Mouse (Mus musculus): Measurements from ENCODE around the gene Msantd3. TPM values are rescaled to one million over a fixed set of nuclear protein-coding genes. Genes with fewer than 3 reads are reported as not detected.

The Msantd3 gene
- total RNA-seq (2014; fragmentation: Nextera tagmentation) (not detected in 2 replicates), total RNA-seq (2017) (0.16 TPM in 1 of 2 replicates, not detected in the other), polyA plus RNA-seq (2012) (not detected in 2 replicates)

DNA sequence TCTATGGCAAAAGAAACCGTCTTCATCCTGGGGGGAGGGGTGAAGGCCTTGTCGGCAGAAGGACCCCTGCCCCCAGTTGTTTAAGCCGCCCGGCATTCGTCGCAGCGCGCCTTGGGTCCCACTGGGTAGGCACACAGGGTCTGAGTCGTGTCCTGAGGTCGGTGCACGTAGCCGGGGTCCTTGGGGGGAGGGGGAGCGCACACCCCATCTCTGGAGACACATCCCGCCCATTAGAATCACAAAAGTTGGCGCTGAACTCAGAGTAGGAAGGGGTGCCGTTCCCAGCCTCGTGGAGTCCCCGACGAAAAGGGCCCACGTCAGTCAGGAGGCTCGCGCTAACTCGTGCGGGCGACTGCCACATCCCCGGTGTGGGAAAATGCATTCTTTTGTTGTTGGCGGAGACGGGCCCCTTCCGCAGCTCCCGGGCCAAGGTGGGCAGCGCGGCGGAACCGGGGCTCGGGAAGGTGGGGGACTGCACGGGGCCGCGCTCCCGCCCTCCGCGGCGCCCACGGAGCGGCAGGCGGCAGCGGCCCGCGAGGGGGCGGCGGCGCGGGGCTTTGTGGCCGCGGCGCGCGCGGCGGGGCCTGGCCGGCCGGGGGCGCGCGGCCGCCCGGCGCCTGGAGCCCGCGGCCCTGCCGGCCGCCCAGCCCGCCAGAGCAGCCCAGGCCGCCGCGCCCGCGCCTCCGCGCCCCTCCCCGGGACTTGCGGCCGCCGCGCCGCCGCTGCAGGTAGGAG, at the start of gene Msantd3:
Gene Msantd3, plus strand, starts transcription at position 95 of the 735 bp plus-strand sequence.
- Histone ChIP-seq H3K27me3 (ENCODE audit: insufficient read depth, low read length) (no peaks in the 10 kb centered on the region), H3K4me3 (ENCODE audit: low read depth, low read length) (no peak within 1 kb of the TSS; the same call in 1 of the 2 replicates), H3K36me3 (replicated peaks) (no peaks in the 10 kb centered on the region), H3K4me1 (ENCODE audit: insufficient read depth, low read depth, low read length) (no peaks in the 10 kb centered on the region), H3K9me3 (replicated peaks) (peaks cover 5% of the 10 kb centered on the region)
- DNase-seq (ENCODE audit: low spot score) (no peak), ATAC-seq (ENCODE audit: extremely low read depth, insufficient number of reproducible peaks, low FRiP score, poor library complexity, severe bottlenecking) (no peak)
- TF ChIP-seq POLR2AphosphoS5 (IDR thresholded peaks at IDR 0.05; ENCODE audit: insufficient replicate concordance, low read depth, low read length) (no peak), CTCF (IDR thresholded peaks at IDR 0.05; ENCODE audit: low read depth, low read length) (no peak), GATA1 (IDR thresholded peaks at IDR 0.05; ENCODE audit: borderline replicate concordance, low read length) (no peak), TAL1 (conservative IDR thresholded peaks at IDR 0.05; ENCODE audit: low read depth, low read length) (no peak), GATA2 (IDR thresholded peaks at IDR 0.05; ENCODE audit: borderline replicate concordance, low read depth, low read length) (no peak)

GRCm38 (mm10) chr4:48491290-48491743, 48.4 kb upstream of the Msantd3 start:
- H3K27me3 ChIP-seq (ENCODE audit: insufficient read depth, low read length): 0 out of 2 replicates have a peak, but pooled peaks cover 2% of the 10 kb centered on the region
- no peak for TF ChIP-seq GATA2 (IDR thresholded peaks at IDR 0.05; ENCODE audit: borderline replicate concordance, low read depth, low read length)
- no peak for TF ChIP-seq TAL1 (conservative IDR thresholded peaks at IDR 0.05; ENCODE audit: low read depth, low read length)
- no peak for TF ChIP-seq POLR2AphosphoS5 (IDR thresholded peaks at IDR 0.05; ENCODE audit: insufficient replicate concordance, low read depth, low read length)
- no peak for TF ChIP-seq GATA1 (IDR thresholded peaks at IDR 0.05; ENCODE audit: borderline replicate concordance, low read length)
- TF ChIP-seq CTCF (IDR thresholded peaks at IDR 0.05; ENCODE audit: low read depth, low read length): no peak
- DNase-seq (ENCODE audit: low spot score) (no peak), ATAC-seq (ENCODE audit: extremely low read depth, insufficient number of reproducible peaks, low FRiP score, poor library complexity, severe bottlenecking) (no peak)
- no peaks in the 10 kb centered on the region for H3K4me1 ChIP-seq (ENCODE audit: insufficient read depth, low read depth, low read length)
- H3K9me3 ChIP-seq (replicated peaks): no peaks in the 10 kb centered on the region
- H3K36me3 ChIP-seq (replicated peaks): no peaks in the 10 kb centered on the region
- H3K4me3 ChIP-seq (ENCODE audit: low read depth, low read length): no peak overlapping the region

DNA sequence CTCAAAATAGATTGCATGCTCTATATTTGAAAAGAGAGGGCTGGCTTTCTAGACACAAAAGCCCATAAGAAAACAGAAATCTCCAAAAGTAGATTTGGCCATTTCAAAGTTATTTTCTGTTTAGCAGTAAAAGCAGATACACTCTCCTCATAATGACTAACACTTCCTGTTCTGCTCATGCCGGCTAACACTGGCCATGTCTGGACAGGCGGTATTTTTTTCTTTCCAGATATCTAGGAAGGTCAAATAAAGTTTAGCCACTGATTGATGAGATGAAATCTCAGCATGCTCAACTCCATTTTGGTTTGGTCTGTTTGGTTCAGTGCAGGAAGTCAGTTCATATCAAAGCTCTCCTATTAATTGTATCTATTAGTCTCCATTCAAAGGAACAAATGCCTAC, 47.2 kb upstream of the Msantd3 start:
- Histone ChIP-seq H3K36me3 (replicated peaks) (no peaks in the 10 kb centered on the region), H3K4me1 (ENCODE audit: insufficient read depth, low read depth, low read length) (no peaks in the 10 kb centered on the region), H3K27me3 (ENCODE audit: insufficient read depth, low read length) (0 out of 2 replicates have a peak, but pooled peaks cover 2% of the 10 kb centered on the region), H3K9me3 (replicated peaks) (no peaks in the 10 kb centered on the region), H3K4me3 (ENCODE audit: low read depth, low read length) (no peak overlapping the region)
- DNase-seq (ENCODE audit: low spot score): no peak
- no peak for ATAC-seq (ENCODE audit: extremely low read depth, insufficient number of reproducible peaks, low FRiP score, poor library complexity, severe bottlenecking)
- TF ChIP-seq GATA2 (IDR thresholded peaks at IDR 0.05; ENCODE audit: borderline replicate concordance, low read depth, low read length): no peak
- no peak for TF ChIP-seq CTCF (IDR thresholded peaks at IDR 0.05; ENCODE audit: low read depth, low read length)
- TF ChIP-seq POLR2AphosphoS5 (IDR thresholded peaks at IDR 0.05; ENCODE audit: insufficient replicate concordance, low read depth, low read length): no peak
- no peak for TF ChIP-seq TAL1 (conservative IDR thresholded peaks at IDR 0.05; ENCODE audit: low read depth, low read length)
- no peak for TF ChIP-seq GATA1 (IDR thresholded peaks at IDR 0.05; ENCODE audit: borderline replicate concordance, low read length)

GRCm38 (mm10) chr4:48510861-48511260, 28.9 kb upstream of the Msantd3 start:
- no peaks in the 10 kb centered on the region for H3K36me3 ChIP-seq (replicated peaks)
- ATAC-seq (ENCODE audit: extremely low read depth, insufficient number of reproducible peaks, low FRiP score, poor library complexity, severe bottlenecking): no peak
- no peak overlapping the region for H3K4me3 ChIP-seq (ENCODE audit: low read depth, low read length)
- DNase-seq (ENCODE audit: low spot score): no peak
- no peaks in the 10 kb centered on the region for H3K27me3 ChIP-seq (ENCODE audit: insufficient read depth, low read length)
- TF ChIP-seq GATA2 (IDR thresholded peaks at IDR 0.05; ENCODE audit: borderline replicate concordance, low read depth, low read length) (no peak), POLR2AphosphoS5 (IDR thresholded peaks at IDR 0.05; ENCODE audit: insufficient replicate concordance, low read depth, low read length) (no peak), CTCF (IDR thresholded peaks at IDR 0.05; ENCODE audit: low read depth, low read length) (no peak), GATA1 (IDR thresholded peaks at IDR 0.05; ENCODE audit: borderline replicate concordance, low read length) (no peak), TAL1 (conservative IDR thresholded peaks at IDR 0.05; ENCODE audit: low read depth, low read length) (no peak)
- no peaks in the 10 kb centered on the region for H3K4me1 ChIP-seq (ENCODE audit: insufficient read depth, low read depth, low read length)
- H3K9me3 ChIP-seq (replicated peaks): no peaks in the 10 kb centered on the region

GRCm38 (mm10) chr4:48529559-48529958, 10.2 kb upstream of the Msantd3 start:
- Histone ChIP-seq H3K4me1 (ENCODE audit: insufficient read depth, low read depth, low read length) (no peaks in the 10 kb centered on the region), H3K36me3 (replicated peaks) (no peaks in the 10 kb centered on the region), H3K4me3 (ENCODE audit: low read depth, low read length) (no peak overlapping the region), H3K27me3 (ENCODE audit: insufficient read depth, low read length) (no peaks in the 10 kb centered on the region), H3K9me3 (replicated peaks) (no peaks in the 10 kb centered on the region)
- ATAC-seq (ENCODE audit: extremely low read depth, insufficient number of reproducible peaks, low FRiP score, poor library complexity, severe bottlenecking): no peak
- TF ChIP-seq CTCF (IDR thresholded peaks at IDR 0.05; ENCODE audit: low read depth, low read length): no peak
- no peak for DNase-seq (ENCODE audit: low spot score)

GRCm38 (mm10) chr4:48531804-48532601, 7.7 kb upstream of the Msantd3 start:
- no peaks in the 10 kb centered on the region for H3K27me3 ChIP-seq (ENCODE audit: insufficient read depth, low read length)

More at GRCm38 (mm10) chr4:48531804-48532601, 7.7 kb upstream of the Msantd3 start:
- Histone ChIP-seq H3K9me3 (replicated peaks) (no peaks in the 10 kb centered on the region), H3K4me3 (ENCODE audit: low read depth, low read length) (no peak overlapping the region), H3K36me3 (replicated peaks) (no peaks in the 10 kb centered on the region), H3K4me1 (ENCODE audit: insufficient read depth, low read depth, low read length) (no peaks in the 10 kb centered on the region)
- DNase-seq (ENCODE audit: low spot score): no peak
- TF ChIP-seq CTCF (IDR thresholded peaks at IDR 0.05; ENCODE audit: low read depth, low read length) (no peak), TAL1 (conservative IDR thresholded peaks at IDR 0.05; ENCODE audit: low read depth, low read length) (no peak), POLR2AphosphoS5 (IDR thresholded peaks at IDR 0.05; ENCODE audit: insufficient replicate concordance, low read depth, low read length) (no peak), GATA1 (IDR thresholded peaks at IDR 0.05; ENCODE audit: borderline replicate concordance, low read length) (no peak), GATA2 (IDR thresholded peaks at IDR 0.05; ENCODE audit: borderline replicate concordance, low read depth, low read length) (no peak)
- no peak for ATAC-seq (ENCODE audit: extremely low read depth, insufficient number of reproducible peaks, low FRiP score, poor library complexity, severe bottlenecking)
